28 mouse cellular contexts compared by ENCODE assay signal in the genomic region with DNA sequence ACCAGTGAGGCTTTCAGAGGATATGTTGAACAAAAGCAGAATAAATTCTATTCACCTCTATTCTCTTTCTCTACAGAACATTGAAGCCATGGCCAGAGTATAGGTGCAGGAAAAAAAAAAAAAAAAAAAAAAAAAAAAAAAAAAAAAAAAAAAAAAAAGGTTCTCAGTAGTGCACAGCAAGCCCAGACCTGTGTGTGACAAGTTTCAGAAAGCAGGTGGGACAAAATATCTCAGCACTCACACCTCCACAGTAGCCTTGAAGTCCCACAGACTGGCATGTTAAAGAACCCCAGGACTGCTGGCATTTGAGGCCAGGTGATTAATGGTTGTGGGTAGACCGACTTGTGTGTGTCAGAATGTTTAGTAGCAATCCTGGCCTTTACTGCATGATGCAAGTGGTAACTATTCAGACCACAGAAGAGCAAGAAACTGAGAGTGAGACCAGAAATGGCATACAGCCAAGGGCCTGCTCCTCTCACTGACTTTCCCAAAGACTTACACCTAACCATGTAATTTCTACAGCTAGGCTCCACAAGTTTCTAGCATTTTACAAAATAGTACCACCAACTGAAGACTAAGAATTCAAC. TPM values are rescaled to one million over a fixed set of nuclear protein-coding genes. Genes with fewer than 3 reads are reported as not detected.
DNase-seq lines count a peak whose midpoint lies in the region; ATAC-seq and TF ChIP-seq lines count a peak whose summit lies in the region.
"Had no signal": no experiment of that assay in that cellular context is flagged by ENCODE, and none has a peak within 500 bp of the region (broad histone marks: within the 10 kb centered on the region; RNA-seq: fewer than 3 reads in every experiment).

No protein-coding gene starts in this region.

- no peak overlapping the region for H3K4me3 ChIP-seq in lung, embryonic 14.5 days (ENCODE audit: low read depth, low read length)
- H3K4me3 ChIP-seq in kidney, embryonic 16.5 days (ENCODE audit: low read length) = no peak overlapping the region
- H3K4me3 ChIP-seq: embryonic facial prominence, embryonic 12.5 days; forebrain, embryonic 13.5 days; heart, embryonic 12.5 days; hindbrain, embryonic 12.5 days; kidney, embryonic 15.5 days; midbrain, embryonic 12.5 days; stomach, embryonic 15.5 days had no signal

- no peak overlapping the region for H3K4me2 ChIP-seq in lung, embryonic 14.5 days
- H3K4me2 ChIP-seq in kidney, embryonic 16.5 days (replicated peaks; ENCODE audit: low read depth, low read length) = no peak overlapping the region
- H3K4me2 ChIP-seq: embryonic facial prominence, embryonic 12.5 days; forebrain, embryonic 13.5 days; heart, embryonic 12.5 days; hindbrain, embryonic 12.5 days; kidney, embryonic 15.5 days; midbrain, embryonic 12.5 days; stomach, embryonic 15.5 days had no signal

- peaks cover 3% of the 10 kb centered on the region; the same call in 1 of the 2 replicates for H3K4me1 ChIP-seq in lung, embryonic 14.5 days (ENCODE audit: insufficient read depth)
- H3K4me1 ChIP-seq in kidney, embryonic 16.5 days (ENCODE audit: insufficient read depth, low read length) = no peaks in the 10 kb centered on the region
- H3K4me1 ChIP-seq: embryonic facial prominence, embryonic 12.5 days; forebrain, embryonic 13.5 days; heart, embryonic 12.5 days; hindbrain, embryonic 12.5 days; kidney, embryonic 15.5 days; midbrain, embryonic 12.5 days; stomach, embryonic 15.5 days had no signal

- no peaks in the 10 kb centered on the region for H3K36me3 ChIP-seq in lung, embryonic 14.5 days (ENCODE audit: insufficient read depth)
- no peaks in the 10 kb centered on the region for H3K36me3 ChIP-seq in kidney, embryonic 16.5 days (ENCODE audit: insufficient read depth, low read length)
- H3K36me3 ChIP-seq: embryonic facial prominence, embryonic 12.5 days; heart, embryonic 12.5 days; hindbrain, embryonic 12.5 days; kidney, embryonic 15.5 days; midbrain, embryonic 12.5 days; stomach, embryonic 15.5 days had no signal

- no peak for ATAC-seq in lung, embryonic 14.5 days (ENCODE audit: insufficient read depth)
- ATAC-seq in kidney, embryonic 16.5 days (ENCODE audit: low FRiP score, low TSS enrichment) = no peak
- ATAC-seq: forebrain, embryonic 13.5 days; intestine, postnatal 0 days; liver, postnatal 0 days had no signal

- H3K9ac ChIP-seq in lung, embryonic 14.5 days = no peak overlapping the region
- no peak overlapping the region for H3K9ac ChIP-seq in kidney, embryonic 16.5 days (replicated peaks; ENCODE audit: low read length)
- H3K9ac ChIP-seq: embryonic facial prominence, embryonic 12.5 days; forebrain, embryonic 13.5 days; heart, embryonic 12.5 days; hindbrain, embryonic 12.5 days; kidney, embryonic 15.5 days; liver, postnatal 0 days; midbrain, embryonic 12.5 days; stomach, embryonic 15.5 days had no signal

- H3K9me3 ChIP-seq in lung, embryonic 14.5 days (ENCODE audit: low read depth, low read length) = no peaks in the 10 kb centered on the region
- H3K9me3 ChIP-seq in kidney, embryonic 16.5 days (ENCODE audit: low read length) = no peaks in the 10 kb centered on the region
- H3K9me3 ChIP-seq: embryonic facial prominence, embryonic 12.5 days; forebrain, embryonic 13.5 days; heart, embryonic 12.5 days; hindbrain, embryonic 12.5 days; kidney, embryonic 15.5 days; midbrain, embryonic 12.5 days; stomach, embryonic 15.5 days had no signal

- 39% methylated on average over 1 of the region's 1 CpGs for WGBS in lung, embryonic 14.5 days
- WGBS in kidney, embryonic 16.5 days = 45% methylated on average over 1 of the region's 1 CpGs

- DNase-seq in adrenal gland, adult 2 months = peak; percentile 21
- DNase-seq in adrenal gland, adult 18-20 months (ENCODE audit: low spot score in 2 of 2) = no peak
- DNase-seq in lung, embryonic 14.5 days = peak; percentile 15
- DNase-seq in lung, postnatal 10 days = no peak
- DNase-seq in NIH3T3 (ENCODE audit: low read depth) = peak; percentile 72
- no peak for DNase-seq in left cerebral cortex, adult 11 months (ENCODE audit: low spot score)
- DNase-seq: adrenal gland, postnatal 14 days; B cell, adult 2 months; cerebellum, adult 9-11 months; heart, postnatal 10 days; layer of hippocampus, adult 9-11 months; left cerebral cortex, postnatal 4 days; liver, postnatal 0 days; thymus, postnatal 25 days had no signal

- TF ChIP-seq CTCF in lung, embryonic 14.5 days (IDR thresholded peaks at IDR 0.05; ENCODE audit: low read depth) = no peak

- H3K27me3 ChIP-seq in lung, embryonic 14.5 days (ENCODE audit: insufficient read depth, low read length) = no peaks in the 10 kb centered on the region
- no peaks in the 10 kb centered on the region for H3K27me3 ChIP-seq in kidney, embryonic 16.5 days (ENCODE audit: insufficient read depth, low read length)
- H3K27me3 ChIP-seq: embryonic facial prominence, embryonic 12.5 days; heart, embryonic 12.5 days; hindbrain, embryonic 12.5 days; kidney, embryonic 15.5 days; midbrain, embryonic 12.5 days; stomach, embryonic 15.5 days had no signal

- H3K27ac ChIP-seq in lung, embryonic 14.5 days (ENCODE audit: low read depth) = no peak overlapping the region
- H3K27ac ChIP-seq in kidney, embryonic 16.5 days (ENCODE audit: low read length) = no peak overlapping the region
- H3K27ac ChIP-seq: embryonic facial prominence, embryonic 12.5 days; forebrain, embryonic 13.5 days; hindbrain, embryonic 12.5 days; kidney, embryonic 15.5 days; midbrain, embryonic 12.5 days; stomach, embryonic 15.5 days had no signal

RNA-seq across cellular contexts. Expression of a gene that starts 24.1 kb away (rescaled TPM):
- 1 to 10 TPM in 1 of 2 experiments, under 1 TPM in 1; 0.46 to 2.1 TPM for total RNA-seq in adrenal gland, adult 2 months (2021)
- 5.0 and 9.0 TPM in 2 replicates for polyA plus RNA-seq in adrenal gland, adult 2 months (2012; rRNA removed)
- total RNA-seq in adrenal gland, adult 18-20 months (2021) = 1 to 10 TPM in 1 of 2 experiments, under 1 TPM in 1; 0.60 to 1.7 TPM
- polyA plus RNA-seq in lung, embryonic 14.5 days (2014; fragmentation: Nextera tagmentation; extraction: Ambion mirVana) = 0.14 and 0.43 TPM in 2 replicates
- polyA plus RNA-seq in kidney, embryonic 16.5 days (2015; fragmentation: Nextera tagmentation; extraction: Ambion mirVana) = 2.2 and 2.7 TPM in 2 replicates
- total RNA-seq: adrenal gland, postnatal 14 days; gastrocnemius, adult 8-10 months; granulocyte monocyte progenitor cell, adult 5-6 weeks; liver, adult 2 months; megakaryocyte, adult 5-6 weeks; neutrophil, adult 5-6 weeks had no signal

Comparison
In these comparisons a context has a peak if more than half of its experiments do, and no peak if none do; other contexts are left out.
1. DNase-seq: peak in adrenal gland, adult 2 months (single experiment), lung, embryonic 14.5 days (single experiment) and NIH3T3 (single experiment); none in adrenal gland, adult 18-20 months (0 of 2), lung, postnatal 10 days (single experiment) and left cerebral cortex, adult 11 months (single experiment).